Mouse (Mus musculus): ENCODE data around the gene Atp6v1b1.

GRCm38 (mm10) chr6:83743212-83743611 is 422 bp downstream of the Atp6v1b1 start:
- TF ChIP-seq CTCF (IDR thresholded peaks at IDR 0.05; ENCODE audit: borderline replicate concordance, control insufficient read depth, extremely low read depth, insufficient read depth, low read length, poor library complexity), result no peak
- TF ChIP-seq POLR2A (IDR thresholded peaks at IDR 0.05; ENCODE audit: control insufficient read depth, extremely low read depth, insufficient read depth, low read length, poor library complexity), result no peak
